Mouse (Mus musculus) G1E (cell line): Measurements from ENCODE around the gene Krtdap.

Experiments
- CTCF ChIP-seq: IDR thresholded peaks from 2 replicates; pipeline ENCODE4 v1.5.1; 2012; ENCODE audit warnings: low read depth, low read length, inconsistent platforms, mixed read lengths
- GATA1 ChIP-seq: IDR thresholded peaks from 2 replicates; pipeline ENCODE4 v1.6.1; 2012; ENCODE audit warnings: borderline replicate concordance, low read length, inconsistent platforms, mixed read lengths
- GATA2 ChIP-seq: IDR thresholded peaks from 2 replicates; pipeline ENCODE4 v1.6.1; 2012; ENCODE audit warnings: low read depth, low read length, inconsistent platforms, borderline replicate concordance
- POLR2AphosphoS5 ChIP-seq: IDR thresholded peaks from 2 replicates; pipeline ENCODE4 v1.6.1; 2012; ENCODE audit warnings: low read depth, low read length, inconsistent platforms; ENCODE audit not compliant: insufficient replicate concordance
- TAL1 ChIP-seq: conservative IDR thresholded peaks from 2 replicates; pipeline ENCODE4 v1.6.1; 2012; ENCODE audit warnings: low read depth, low read length, inconsistent platforms, mixed read lengths

DNA sequence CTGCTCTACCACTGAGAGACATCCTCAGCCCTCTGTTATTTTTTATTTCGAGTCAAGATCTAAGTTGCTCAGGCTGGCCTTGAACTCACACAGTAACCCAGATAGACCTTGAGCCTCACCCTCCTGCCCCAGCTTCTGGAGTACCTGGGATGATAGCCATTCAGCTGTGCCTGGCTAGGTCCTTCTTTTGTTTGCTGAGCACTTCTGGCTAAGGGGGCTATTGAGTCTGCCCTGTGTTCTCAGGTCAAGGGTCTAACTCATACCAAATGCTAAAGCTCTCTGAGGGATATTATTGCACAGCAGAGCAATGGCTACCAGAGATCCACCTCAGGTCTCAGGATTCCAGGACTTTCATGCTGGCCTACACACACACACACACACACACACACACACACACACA, 2.5 kb upstream of the Krtdap start:
- TF ChIP-seq CTCF, result no peak
- TF ChIP-seq GATA1, result no peak
- no peak for TF ChIP-seq TAL1
- no peak for TF ChIP-seq POLR2AphosphoS5
- no peak for TF ChIP-seq GATA2
